Comparison of ENCODE assay signal across 22 mouse cellular contexts in genomic region chr10:99929191-99929590, GRCm38 (mm10).
"Had no signal": no experiment of that assay in that cellular context is flagged by ENCODE, and none has a peak within 500 bp of the region (broad histone marks: within the 10 kb centered on the region; RNA-seq: fewer than 3 reads in every experiment).

No protein-coding gene starts in this region.

- H3K9ac ChIP-seq: kidney, embryonic 15.5 days; limb, embryonic 13.5 days; liver, embryonic 14.5 days; liver, postnatal 0 days; lung, embryonic 15.5 days; midbrain, embryonic 12.5 days; neural tube, embryonic 13.5 days; stomach, embryonic 15.5 days had no signal

- H3K27me3 ChIP-seq: kidney, embryonic 15.5 days; limb, embryonic 13.5 days; lung, embryonic 15.5 days; midbrain, embryonic 12.5 days; neural tube, embryonic 13.5 days; stomach, embryonic 15.5 days had no signal

- H3K36me3 ChIP-seq: kidney, embryonic 15.5 days; limb, embryonic 10.5 days; limb, embryonic 13.5 days; lung, embryonic 15.5 days; midbrain, embryonic 12.5 days; neural tube, embryonic 13.5 days; stomach, embryonic 15.5 days had no signal

- DNase-seq: kidney, adult 11 months; kidney, adult 8-10 months; kidney, postnatal 10 days; kidney, postnatal 36 days; liver, postnatal 0 days; lung, postnatal 10 days; lung, postnatal 36 days; retina, postnatal 1 day; right cerebral cortex, postnatal 25 days; spleen, adult 18-20 months; thymus, postnatal 25 days had no signal

- H3K9me3 ChIP-seq: kidney, embryonic 15.5 days; limb, embryonic 10.5 days; limb, embryonic 13.5 days; lung, embryonic 15.5 days; midbrain, embryonic 12.5 days; neural tube, embryonic 13.5 days; stomach, embryonic 15.5 days had no signal

- ATAC-seq: liver, postnatal 0 days; midbrain, embryonic 16.5 days had no signal

- H3K4me1 ChIP-seq: limb, embryonic 10.5 days; midbrain, embryonic 12.5 days; neural tube, embryonic 13.5 days had no signal

- H3K27ac ChIP-seq: kidney, embryonic 15.5 days; limb, embryonic 10.5 days; limb, embryonic 13.5 days; liver, embryonic 14.5 days; lung, embryonic 15.5 days; midbrain, embryonic 12.5 days; neural tube, embryonic 13.5 days; stomach, embryonic 15.5 days had no signal

- H3K4me3 ChIP-seq: kidney, embryonic 15.5 days; limb, embryonic 10.5 days; limb, embryonic 13.5 days; lung, embryonic 15.5 days; midbrain, embryonic 12.5 days; myocyte; neural tube, embryonic 13.5 days; stomach, embryonic 15.5 days had no signal

- H3K4me2 ChIP-seq: kidney, embryonic 15.5 days; limb, embryonic 13.5 days; liver, embryonic 11.5 days; lung, embryonic 15.5 days; midbrain, embryonic 12.5 days; neural tube, embryonic 13.5 days; stomach, embryonic 15.5 days had no signal
